Mouse (Mus musculus): ENCODE data around the gene Fzd5.
A peak's percentile ranks its signal among the peaks of the same experiment; 100 is the strongest.

Gene Fzd5

DNA sequence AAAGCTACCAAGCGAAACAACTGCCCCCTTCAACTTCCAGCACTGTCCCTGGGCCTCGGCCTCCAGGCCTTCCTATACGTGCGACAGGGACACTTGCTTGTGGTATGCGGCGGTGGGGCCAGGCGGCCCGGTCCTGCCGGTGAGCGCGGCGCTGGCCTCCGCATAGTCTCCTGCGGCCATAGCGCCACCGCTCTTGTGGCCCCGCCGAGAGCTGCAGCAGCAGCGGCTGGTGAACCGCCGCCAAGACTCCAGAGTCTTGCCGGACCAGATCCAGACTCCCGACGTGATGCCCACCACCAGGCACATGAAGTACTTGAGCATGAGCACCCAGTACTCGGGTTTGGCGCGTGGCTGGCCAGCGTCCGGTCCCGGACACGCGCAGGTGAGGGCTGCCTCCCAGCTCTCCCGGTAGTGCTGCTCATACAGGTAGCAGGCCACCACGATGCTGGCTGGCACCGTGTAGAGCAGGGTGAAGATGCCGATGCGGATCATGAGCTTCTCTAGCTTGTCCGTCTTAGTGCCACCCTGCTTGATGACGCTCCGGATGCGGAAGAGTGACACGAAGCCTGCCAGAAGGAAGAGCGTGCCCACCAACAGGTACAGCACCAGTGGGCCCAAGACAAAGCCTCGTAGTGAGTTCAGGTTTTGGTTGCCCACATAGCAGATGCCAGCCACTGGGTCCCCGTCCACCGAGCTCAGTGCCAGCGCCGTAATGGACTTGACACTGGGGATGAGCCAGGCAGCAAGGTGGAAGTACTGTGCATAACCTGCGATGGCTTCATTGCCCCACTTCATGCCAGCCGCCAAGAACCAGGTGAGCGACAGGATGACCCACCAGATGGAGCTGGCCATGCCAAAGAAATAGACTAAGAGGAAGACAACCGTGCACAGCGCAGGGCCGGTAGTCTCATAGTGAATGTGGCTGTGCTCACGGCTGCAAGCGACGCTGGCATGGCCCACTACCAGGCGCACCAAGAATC is 2.5 kb downstream of the Fzd5 start:
- peak; percentile 67 to 84 for DNase-seq (ENCODE audit: inconsistent age in 2 of 2, low spot score in 1 of 2)

DNA sequence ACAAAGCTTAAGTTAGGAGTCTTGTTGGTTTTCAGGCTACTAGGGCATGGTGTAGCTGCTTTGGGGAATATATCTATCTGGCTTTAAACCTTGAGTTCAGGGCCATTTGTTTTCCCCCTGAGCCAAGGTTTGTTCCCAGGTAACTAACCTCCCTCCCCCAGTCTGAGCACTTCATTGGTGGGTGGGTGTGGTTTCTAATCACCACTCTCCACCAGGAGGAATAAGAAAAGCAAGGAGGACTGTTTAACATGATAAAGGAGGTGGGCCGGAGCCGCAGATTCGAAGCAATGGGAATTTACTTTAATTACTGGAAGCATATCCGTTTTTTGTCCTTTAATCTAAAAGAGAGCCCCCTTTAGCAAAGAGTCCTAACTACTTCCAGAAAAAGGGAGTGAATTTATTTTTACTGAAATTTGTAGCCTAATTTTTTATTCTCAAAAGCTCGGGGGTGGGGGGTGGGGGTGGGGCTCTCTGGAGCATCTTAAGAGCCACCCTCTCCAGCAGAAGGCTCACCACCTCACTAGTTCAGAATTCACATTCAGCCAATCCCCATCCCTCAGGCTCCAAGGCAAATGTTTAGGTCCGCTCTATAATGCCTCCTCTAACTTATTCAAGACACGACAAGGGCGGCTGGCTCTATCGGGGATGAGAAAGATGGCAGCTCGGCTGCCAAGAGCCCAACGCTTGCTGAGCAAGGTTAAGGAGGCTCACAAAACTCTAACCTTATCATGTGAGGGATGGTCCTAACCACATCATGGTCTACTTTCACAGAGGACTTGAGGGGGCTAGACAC is 3.9 kb downstream of the Fzd5 start:
- peak in 1 of 2 experiments; percentile 49 for DNase-seq (ENCODE audit: inconsistent age in 2 of 2, low spot score in 1 of 2)

DNA sequence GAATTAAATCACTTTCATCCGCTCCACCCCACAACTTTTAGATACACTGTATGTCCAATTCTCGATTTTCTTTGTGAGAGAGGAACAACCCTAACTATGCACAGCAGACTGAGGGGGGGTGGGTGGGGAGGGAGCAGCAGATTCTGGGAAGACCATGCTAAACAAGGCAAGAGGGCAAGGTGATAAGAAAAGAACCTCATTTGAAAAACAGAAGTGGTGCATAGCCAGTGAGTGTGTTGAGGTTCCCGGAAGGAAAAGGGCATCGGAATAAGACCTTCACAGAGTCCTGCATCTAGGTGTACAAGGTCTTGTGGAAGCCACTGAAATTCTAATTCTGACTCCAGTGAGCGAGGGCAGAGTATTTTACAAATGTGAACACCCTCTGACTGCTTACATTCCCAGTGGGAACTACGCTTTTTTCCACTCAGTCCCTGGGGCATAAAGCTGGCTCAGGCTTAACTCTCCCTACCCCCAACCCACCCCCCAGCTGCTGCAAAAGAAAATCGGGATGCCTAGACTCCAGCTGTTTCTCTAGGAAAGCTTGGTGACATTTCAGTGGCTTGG is 4.8 kb downstream of the Fzd5 start:
- DNase-seq (ENCODE audit: inconsistent age in 2 of 2, low spot score in 1 of 2), result peak in 1 of 2 experiments; percentile 45

DNA sequence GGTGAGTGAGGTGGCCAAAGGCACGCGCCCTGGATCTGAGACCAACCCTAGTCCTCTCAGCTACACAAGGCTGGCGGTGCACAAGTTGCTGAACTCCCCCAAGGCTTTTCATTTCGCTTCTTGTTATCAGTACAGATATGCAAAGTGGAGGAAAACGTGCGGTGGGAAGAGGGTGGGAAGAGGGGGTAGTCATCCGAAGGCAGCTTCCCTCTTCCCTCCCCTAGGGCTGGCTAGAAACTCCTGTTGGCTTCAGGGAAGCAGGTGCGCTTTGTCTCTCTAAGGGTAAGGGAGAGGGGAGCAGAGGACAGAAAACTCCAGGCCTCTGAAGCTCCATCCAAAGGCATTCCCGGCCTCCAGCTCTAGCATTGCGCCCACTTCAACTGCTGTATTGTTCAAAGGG is 5.4 kb downstream of the Fzd5 start:
- peak; percentile 26 to 59 for DNase-seq (ENCODE audit: inconsistent age in 2 of 2, low spot score in 1 of 2)

DNA sequence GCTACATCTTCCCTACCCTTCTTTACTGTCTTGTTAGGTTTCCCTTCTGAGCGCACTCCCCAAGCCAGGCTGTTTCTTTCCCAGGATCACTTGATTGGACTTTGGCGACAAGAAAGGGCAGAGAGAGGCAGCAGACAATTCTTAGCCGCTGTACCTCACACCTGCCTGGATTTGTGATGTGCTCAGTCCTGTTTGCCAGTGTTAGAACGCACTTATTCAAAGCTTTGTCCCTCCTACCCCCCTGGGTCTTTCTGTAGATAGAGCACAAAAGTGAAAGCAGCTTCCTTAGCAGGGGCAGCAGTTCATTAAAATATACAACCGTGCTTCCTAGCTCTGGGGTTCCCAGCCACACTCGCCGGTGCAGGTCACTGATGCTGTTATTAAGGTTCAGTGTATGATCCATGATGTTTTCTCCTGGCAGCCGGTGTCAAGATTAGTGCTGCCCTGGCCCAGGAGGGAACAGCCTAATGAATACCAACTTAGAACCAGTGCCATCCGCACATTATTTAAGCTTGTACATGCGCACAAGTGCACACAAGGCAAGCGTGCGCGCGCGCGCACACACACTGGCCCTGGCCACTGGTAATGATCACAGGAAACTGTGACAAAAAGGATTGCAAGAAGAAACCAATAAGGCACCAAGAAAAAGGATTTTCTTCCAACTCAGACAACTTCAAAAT is 6.1 kb downstream of the Fzd5 start:
- peak; percentile 17 to 61 for DNase-seq (ENCODE audit: inconsistent age in 2 of 2, low spot score in 1 of 2)

DNA sequence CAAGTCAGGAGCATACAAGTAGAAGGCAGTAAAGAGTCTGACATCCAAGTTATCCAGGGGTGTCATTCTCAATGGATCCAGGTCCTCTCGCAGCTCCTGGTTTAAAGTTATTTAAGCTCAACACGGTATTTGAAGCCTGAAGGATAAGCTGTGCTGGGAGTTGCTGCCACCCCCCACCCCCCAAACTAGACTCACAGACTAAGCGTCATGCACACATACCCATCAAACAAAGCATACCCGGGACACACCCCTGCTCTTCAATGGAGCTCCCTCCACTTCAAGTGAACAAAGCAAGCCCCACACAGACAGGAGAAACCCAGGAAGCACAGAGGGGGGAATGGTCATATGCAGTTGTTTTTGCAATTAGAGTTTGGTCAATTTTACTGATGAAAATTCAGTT is 7.5 kb downstream of the Fzd5 start:
- no peak for DNase-seq (ENCODE audit: inconsistent age in 2 of 2, low spot score in 1 of 2)

DNA sequence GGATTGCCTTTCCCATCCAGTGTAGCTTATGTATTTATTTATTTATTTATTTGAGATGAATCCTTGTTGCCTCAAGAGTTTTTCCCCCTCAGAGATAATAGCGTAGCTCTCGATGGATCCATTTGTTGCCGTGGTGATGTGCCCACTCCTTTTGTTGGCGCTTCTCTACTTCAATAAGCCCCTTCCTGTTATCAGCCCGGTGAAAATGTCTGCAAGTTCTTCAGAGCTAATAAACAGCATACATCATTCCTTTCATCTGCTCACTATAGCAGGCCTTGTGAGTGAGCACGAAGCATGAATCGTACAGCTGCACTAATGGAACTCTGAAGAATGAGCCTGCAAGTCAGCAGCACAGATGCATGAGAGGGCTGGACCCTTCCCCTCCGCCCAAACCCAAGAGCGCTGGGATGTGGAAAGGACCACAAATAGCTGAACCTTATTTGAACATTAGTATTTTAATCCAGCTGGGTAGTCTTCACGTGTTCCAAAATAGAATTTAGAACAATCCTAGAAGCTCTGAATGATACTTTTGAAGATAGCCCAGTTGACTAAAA is 16.4 kb downstream of the Fzd5 start:
- no peak for DNase-seq (ENCODE audit: inconsistent age in 2 of 2, low spot score in 1 of 2)

DNA sequence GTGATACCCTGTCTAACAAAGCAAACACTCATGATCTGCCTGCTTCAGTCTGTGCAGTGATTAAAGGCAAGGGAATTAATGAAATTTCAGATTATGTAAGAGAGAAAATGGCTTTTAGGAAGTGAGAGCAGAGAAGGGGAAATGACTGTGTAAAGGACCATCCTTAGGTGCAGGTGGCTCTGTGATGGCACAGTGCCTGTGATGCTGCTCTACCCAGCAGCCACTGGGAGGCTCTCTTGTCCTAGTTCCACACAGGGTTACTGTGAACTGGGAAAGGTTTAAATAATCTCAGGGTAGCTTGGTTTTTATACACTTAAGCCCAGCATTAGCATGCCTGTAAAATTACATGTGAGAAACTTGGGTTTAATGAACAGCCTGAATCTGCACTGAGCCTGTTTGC is 20.0 kb downstream of the Fzd5 start:
- DNase-seq (ENCODE audit: inconsistent age in 2 of 2, low spot score in 1 of 2), result peak; percentile 64 to 84

DNA sequence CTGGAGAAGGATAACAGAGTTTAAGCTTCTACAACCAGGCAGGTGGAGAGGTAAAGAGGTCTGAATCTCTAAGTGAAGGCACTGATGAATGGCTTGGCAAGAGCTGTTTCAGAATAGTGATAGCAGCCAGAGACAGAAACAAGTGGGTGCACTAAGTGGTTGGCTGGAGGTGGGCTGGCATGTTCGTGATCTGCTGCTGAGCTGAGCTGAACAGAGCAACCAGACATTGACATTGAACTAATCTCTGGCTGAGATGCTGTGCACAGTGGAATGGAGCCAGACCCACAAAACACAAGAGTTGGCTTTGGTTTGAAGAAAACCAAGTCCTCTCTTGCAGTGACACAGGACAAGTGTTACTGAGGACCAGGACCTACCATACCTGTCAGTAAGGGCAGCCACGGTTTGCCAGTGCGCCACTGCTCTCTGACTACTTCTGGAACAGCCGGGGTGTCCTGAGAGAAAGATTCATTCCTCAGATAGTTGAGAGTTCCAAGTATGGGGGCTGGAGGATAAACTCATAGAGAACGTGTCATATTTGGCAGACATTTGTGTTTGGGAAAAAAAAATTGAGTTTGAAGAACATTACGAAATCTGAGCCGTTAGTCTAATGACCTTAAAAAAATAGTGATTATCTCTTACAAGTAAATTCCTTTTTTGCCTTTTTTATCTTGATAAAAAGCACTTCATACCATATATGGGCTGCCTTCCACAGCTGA is 20.8 kb downstream of the Fzd5 start:
- DNase-seq (ENCODE audit: inconsistent age in 2 of 2, low spot score in 1 of 2), result peak in 1 of 2 experiments; percentile 26

DNA sequence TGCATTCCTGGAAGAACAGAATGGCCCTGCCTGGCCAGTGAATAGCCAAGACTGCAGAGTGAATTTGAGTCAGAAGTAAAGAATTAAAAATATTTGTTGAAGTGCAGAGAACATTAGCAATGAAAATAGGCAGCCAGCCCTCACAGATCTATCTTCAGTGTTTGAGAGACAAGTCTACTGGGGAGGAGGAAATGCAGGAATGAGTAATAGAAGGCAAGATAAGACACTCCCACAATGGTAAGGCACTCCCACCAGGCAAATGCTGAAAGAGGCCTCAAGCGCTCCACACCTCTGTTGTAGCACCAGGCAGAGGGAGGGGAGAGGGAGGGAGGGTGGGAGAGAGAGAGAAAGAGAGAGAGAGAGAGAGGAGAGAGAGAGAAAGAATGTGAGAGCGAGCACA is 22.1 kb downstream of the Fzd5 start:
- DNase-seq (ENCODE audit: inconsistent age in 2 of 2, low spot score in 1 of 2), result peak in 1 of 2 experiments; percentile 25

DNA sequence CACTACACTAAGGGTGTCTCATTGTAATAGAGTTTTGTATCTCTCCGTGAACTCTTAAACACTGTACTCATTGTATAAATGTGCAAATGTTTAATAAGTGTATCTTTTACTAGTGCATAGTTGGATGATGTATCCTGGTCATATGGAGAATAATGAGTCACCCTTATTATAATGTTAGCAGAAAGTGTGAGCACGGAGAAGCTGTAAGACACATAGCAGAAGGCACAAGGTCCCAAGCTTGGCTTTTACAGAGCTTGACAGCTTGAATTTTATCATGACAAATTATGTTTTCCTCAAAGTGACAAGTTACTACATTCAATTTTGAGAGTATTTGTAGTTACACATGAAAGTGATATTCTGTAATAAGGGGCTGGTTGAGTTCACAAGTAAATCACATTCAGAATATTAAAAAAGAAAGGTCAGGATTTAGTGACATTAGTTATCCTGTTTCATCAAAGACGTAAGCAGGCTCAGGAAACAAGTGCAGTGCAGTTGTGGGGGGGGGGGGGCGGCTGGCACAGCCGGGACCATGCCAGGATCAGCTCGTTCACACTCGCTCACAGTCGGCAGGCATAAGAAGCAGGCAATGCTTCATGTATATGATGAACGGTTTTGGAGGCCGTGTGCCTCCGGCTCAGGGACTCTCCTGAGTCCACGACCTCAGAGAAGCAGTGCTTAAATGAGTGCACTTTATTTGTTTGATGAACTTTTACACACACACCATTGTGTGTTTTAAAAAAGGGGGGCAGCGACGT is 25.4 kb downstream of the Fzd5 start:
- DNase-seq (ENCODE audit: inconsistent age in 2 of 2, low spot score in 1 of 2), result no peak

DNA sequence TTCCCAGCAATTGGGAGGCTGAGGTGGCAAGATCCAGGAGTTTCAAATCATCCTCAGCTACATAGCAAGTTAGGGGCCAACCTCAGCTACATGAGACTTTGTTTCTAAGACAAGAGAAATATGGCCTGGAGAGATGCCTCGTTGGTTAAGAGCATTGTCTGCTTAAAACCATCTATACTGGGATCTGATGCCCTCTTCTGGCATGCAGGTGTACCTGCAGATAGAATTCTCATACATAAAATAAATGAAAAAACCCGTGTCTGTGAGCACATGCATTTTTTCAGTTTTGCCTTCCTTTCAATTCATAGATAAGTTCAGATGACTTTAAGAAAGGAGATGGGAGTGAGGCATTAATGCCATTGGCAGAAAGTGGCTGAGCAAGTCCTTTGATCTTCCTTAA is 27.7 kb downstream of the Fzd5 start:
- peak in 1 of 2 experiments; percentile 74 for DNase-seq (ENCODE audit: inconsistent age in 2 of 2, low spot score in 1 of 2)

DNA sequence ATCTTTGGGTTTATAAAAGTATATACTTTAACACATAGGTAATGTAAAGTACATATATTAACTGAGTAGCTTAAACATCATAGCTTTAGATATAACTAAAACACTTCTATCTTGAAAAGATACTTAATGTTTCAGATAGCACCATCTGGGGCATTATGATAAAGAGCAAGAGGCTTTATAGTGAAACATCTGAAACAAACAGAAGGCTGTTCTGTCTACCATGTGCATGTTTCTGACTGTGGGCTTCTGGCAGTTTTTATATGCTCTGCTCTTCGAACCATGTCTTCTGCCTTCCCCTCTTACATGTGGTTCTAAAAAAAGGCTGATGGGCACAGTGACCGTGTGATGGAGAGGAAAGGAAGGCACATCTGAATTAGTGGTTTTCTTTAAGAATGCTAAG is 30.9 kb downstream of the Fzd5 start:
- DNase-seq (ENCODE audit: inconsistent age in 2 of 2, low spot score in 1 of 2), result no peak

DNA sequence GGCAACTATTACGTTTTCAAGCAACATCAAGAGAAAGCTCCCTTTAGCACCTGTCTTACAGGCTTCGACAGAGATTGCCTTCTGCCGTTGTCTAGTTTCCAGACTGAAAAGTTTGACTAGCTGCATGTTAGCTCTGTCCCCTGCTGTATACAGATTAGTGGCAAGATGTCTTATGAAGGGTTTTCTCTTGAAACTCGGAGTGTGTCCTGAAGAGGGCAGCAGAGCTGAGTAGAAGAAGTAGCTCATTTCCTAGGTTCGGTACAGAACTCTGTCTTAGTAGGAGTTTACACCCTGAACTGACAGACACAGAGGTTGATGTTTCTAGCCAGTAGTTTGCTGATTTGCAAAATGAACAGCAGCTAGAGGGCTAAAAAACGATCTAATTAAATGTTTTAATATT is 32.3 kb downstream of the Fzd5 start:
- peak; percentile 53 to 90 for DNase-seq (ENCODE audit: inconsistent age in 2 of 2, low spot score in 1 of 2)

DNA sequence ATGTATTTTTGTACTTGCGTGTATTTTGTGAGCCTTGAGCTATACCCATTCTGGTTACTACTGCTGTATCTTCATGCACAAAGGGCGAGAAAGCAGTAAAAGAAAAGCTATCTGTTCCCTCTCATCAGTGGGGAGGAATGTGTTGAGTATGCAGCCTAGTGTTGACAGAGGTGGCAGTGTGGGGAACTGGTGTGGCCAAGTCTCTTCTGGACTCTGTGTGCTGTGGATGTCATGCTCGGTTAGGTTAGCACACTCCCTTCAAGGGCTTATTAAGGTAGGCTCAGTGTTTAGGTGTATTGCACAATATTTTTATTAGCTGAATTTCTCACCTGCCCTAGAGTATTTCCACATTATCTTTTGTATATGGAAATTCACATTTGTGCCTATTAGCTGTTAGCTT is 35.8 kb downstream of the Fzd5 start:
- no peak for DNase-seq (ENCODE audit: inconsistent age in 2 of 2, low spot score in 1 of 2)

DNA sequence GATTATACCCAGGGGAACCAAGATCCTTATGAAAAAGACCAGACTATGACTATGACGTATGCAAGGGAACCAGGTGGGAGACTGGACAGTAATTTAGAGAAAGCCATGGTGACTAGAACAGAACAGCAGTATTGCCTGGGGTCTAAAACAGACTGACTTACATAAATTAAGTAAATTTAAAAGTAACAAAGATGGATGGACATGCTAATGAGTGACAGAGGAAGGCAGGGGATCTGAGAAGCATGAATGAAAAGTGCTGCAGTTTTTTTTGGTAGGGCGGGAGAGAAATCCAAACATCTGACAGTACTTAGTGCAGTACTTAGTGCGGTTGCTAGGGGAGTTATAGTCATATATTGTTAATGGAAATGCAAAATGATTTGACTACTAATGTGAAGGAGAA is 42.4 kb downstream of the Fzd5 start:
- DNase-seq (ENCODE audit: inconsistent age in 2 of 2, low spot score in 1 of 2), result no peak

DNA sequence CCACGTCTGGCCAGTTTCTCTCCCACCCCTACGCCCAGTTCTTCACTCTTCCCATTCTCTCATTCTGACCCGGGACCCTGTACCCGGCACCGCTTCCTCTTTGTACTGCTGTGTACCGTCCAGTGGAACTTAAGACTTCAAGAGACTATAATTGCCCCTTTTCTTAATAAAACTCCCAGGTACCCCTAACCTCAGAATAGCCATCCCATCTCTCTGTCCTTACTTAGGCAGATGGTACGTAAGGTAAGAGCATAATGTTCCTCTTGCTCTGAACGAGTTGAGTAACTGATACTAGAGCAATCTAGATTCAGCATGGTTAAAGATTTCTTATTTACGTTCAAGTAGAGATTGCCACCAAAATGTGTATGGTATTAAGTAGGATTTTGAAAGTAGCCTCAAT is 46.0 kb downstream of the Fzd5 start:
- DNase-seq (ENCODE audit: inconsistent age in 2 of 2, low spot score in 1 of 2), result no peak

DNA sequence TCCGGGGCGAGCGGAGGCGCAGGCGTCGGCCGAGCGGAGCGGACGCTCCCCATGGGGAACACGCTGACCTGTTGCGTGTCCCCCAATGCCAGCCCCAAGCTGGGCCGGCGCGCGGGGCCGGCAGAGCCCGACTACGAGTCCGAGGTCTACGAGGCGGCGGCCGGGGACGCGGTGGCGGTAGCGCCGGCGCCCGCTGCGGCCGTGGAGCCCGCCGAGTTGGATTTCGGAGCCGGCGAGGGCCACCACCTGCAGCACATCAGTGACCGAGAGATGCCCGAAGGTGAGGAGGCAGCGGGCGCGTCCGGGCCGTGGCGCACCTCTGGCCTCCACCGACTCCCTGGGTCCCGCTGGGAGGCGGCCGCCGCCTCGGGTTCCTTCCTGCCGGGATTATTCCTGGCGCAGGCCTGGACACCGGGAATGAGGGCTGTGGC is 46.4 kb downstream of the Fzd5 start:
- DNase-seq (ENCODE audit: inconsistent age in 2 of 2, low spot score in 1 of 2), result no peak
